Mouse (Mus musculus): ENCODE data around the gene Fezf1. TPM values are rescaled to one million over a fixed set of nuclear protein-coding genes. Genes with fewer than 3 reads are reported as not detected.

The Fezf1 gene
- total and polyA plus RNA-seq, 3 experiments, result not detected

- in situ Hi-C loops (cut with MboI; ENCODE audit: low pct_ligation_motif_present, low pct_unique_long_range_greater_than_20kb, low sequenced_read_pairs), result no loop called here
- Histone ChIP-seq H3K9ac (ENCODE audit: insufficient read depth, low read depth) (no peak overlapping the region), H3K4me3 (replicated peaks in 1 of 3; ENCODE audit: low read depth in 2 of 3, low read length in 2 of 3, poor library complexity in 1 of 3) (no peak overlapping the region), H3K36me3 (replicated peaks in 1 of 2; ENCODE audit: control insufficient read depth in 1 of 2, insufficient read depth in 1 of 2, low read length in 1 of 2) (no peaks in the 10 kb centered on the region), H3K9me3 (replicated peaks; ENCODE audit: low read length) (no peaks in the 10 kb centered on the region), H3K79me2 (replicated peaks; ENCODE audit: control insufficient read depth, extremely low read depth, insufficient read depth, poor library complexity, severe bottlenecking) (no peaks in the 10 kb centered on the region), H3K27me3 (replicated peaks) (no peaks in the 10 kb centered on the region), H3K4me2 (ENCODE audit: insufficient read depth, low read depth, poor library complexity, severe bottlenecking) (no peak overlapping the region), H3K4me1 (ENCODE audit: control insufficient read depth in 1 of 2, insufficient read depth in 2 of 2) (no peaks in the 10 kb centered on the region), H3K27ac (ENCODE audit: insufficient read depth, low read depth) (no peak overlapping the region)
- no peak for DNase-seq (ENCODE audit: extremely low read depth)
- TF ChIP-seq IRF4 (IDR thresholded peaks at IDR 0.05; ENCODE audit: low read depth, low read length) (no peak), POLR2A (IDR thresholded peaks at IDR 0.05; ENCODE audit: low read depth, low read length) (no peak), SIN3A (IDR thresholded peaks at IDR 0.05; ENCODE audit: low read length) (no peak), ELF1 (IDR thresholded peaks at IDR 0.05; ENCODE audit: low read depth, low read length) (no peak), PAX5 (IDR thresholded peaks at IDR 0.05; ENCODE audit: low read length) (no peak), MEF2A (IDR thresholded peaks at IDR 0.05; ENCODE audit: borderline replicate concordance, low read depth, low read length) (no peak), ETS1 (conservative IDR thresholded peaks at IDR 0.05; ENCODE audit: low read depth, low read length) (no peak), POLR2AphosphoS2 (IDR thresholded peaks at IDR 0.05; ENCODE audit: low read depth, low read length) (no peak), JUN (IDR thresholded peaks at IDR 0.05; ENCODE audit: insufficient read depth, low read depth, low read length) (no peak), HCFC1 (IDR thresholded peaks at IDR 0.05; ENCODE audit: low read depth, low read length) (no peak), TBP (conservative IDR thresholded peaks at IDR 0.05; ENCODE audit: low read depth, low read length) (no peak), MXI1 (IDR thresholded peaks at IDR 0.05; ENCODE audit: low read depth, low read length) (no peak), E2F4 (IDR thresholded peaks at IDR 0.05; ENCODE audit: insufficient replicate concordance, low read depth, low read length) (no peak), RCOR1 (conservative IDR thresholded peaks at IDR 0.05; ENCODE audit: low read depth, low read length) (no peak), KAT2A (IDR thresholded peaks at IDR 0.05; ENCODE audit: insufficient replicate concordance, low read length) (no peak), ZNF384 (IDR thresholded peaks at IDR 0.05; ENCODE audit: low read depth, low read length) (no peak)
- dilution Hi-C loops (cut with MboI; ENCODE audit: extremely low pct_ligation_motif_present, extremely low pct_unique_long_range_greater_than_20kb, low sequenced_read_pairs), result no loop called here
Observed at GRCm38 (mm10) chr6:23202630-23203029, 45.5 kb downstream of the Fezf1 start.

Other genes starting within 250 kb of the Fezf1 start
- not detected in 2 replicates for gene Aass, start 115.4 kb downstream of the Fezf1 start, total RNA-seq (2012; rRNA removed)
- not detected in 2 replicates for gene Aass, start 115.4 kb downstream of the Fezf1 start, total RNA-seq (2014; rRNA removed)
- not detected in 2 replicates for gene Aass, start 115.4 kb downstream of the Fezf1 start, polyA plus RNA-seq (2012; ENCODE audit: insufficient read length, low read depth)